ENCODE assay signal across 22 mouse cellular contexts in the genomic region with DNA sequence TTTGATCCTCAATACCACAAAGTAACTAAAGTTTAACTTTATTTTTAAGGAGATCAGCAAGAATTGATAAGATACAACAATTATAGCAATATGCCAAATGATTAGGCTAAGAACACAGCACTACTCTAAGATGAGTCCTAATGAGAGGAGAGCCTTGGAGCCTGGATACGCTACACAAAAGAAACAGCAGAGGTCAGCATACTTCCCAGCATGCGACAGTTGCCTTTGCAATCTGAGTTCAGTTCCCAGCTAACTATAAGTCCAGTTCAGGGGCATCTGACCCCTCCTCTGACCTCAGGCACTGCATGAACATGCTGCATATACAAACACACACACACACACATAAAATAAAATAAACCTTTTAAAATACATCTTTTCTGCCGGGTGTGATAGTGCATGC. TPM values are rescaled to one million over a fixed set of nuclear protein-coding genes. Genes with fewer than 3 reads are reported as not detected.
DNase-seq lines count a peak whose midpoint lies in the region; ATAC-seq and TF ChIP-seq lines count a peak whose summit lies in the region.
"Had no signal": no experiment of that assay in that cellular context is flagged by ENCODE, and none has a peak within 500 bp of the region (broad histone marks: within the 10 kb centered on the region; RNA-seq: fewer than 3 reads in every experiment).

No protein-coding gene starts in this region.

- H3K9me3 ChIP-seq in hindbrain, embryonic 11.5 days (ENCODE audit: control insufficient read depth, low read length), result no peaks in the 10 kb centered on the region
- no peaks in the 10 kb centered on the region for H3K9me3 ChIP-seq in hindbrain, embryonic 10.5 days
- H3K9me3 ChIP-seq in liver, postnatal 0 days (ENCODE audit: low read length), result no peaks in the 10 kb centered on the region
- H3K9me3 ChIP-seq in liver, embryonic 12.5 days (replicated peaks), result no peaks in the 10 kb centered on the region
- H3K9me3 ChIP-seq in MEL (replicated peaks; ENCODE audit: insufficient read depth, low read length), result no peaks in the 10 kb centered on the region
- H3K9me3 ChIP-seq: forebrain, embryonic 12.5 days; heart, embryonic 15.5 days; hindbrain, embryonic 13.5 days; megakaryocyte, embryonic 14.5 days had no signal

- peak; percentile 5 for DNase-seq in hindbrain, embryonic 11.5 days (ENCODE audit: low spot score)
- DNase-seq in hindbrain, embryonic 10.5 days (ENCODE audit: low spot score), result no peak
- no peak for DNase-seq in liver, postnatal 0 days
- DNase-seq in MEL (ENCODE audit: low read depth, low spot score), result peak; percentile 41
- DNase-seq in adrenal gland, postnatal 10 days, result no peak
- DNase-seq: cerebellum, adult 9-10 months; gastrocnemius, postnatal 25 days; kidney, adult 8-10 months; kidney, postnatal 4 days; lung, postnatal 10 days; right cerebral cortex, postnatal 25 days; thymus, postnatal 25 days had no signal

- H3K79me2 ChIP-seq in C2C12 (ENCODE audit: control insufficient read depth, insufficient read depth) (peaks cover 13% of the 10 kb centered on the region), MEL (ENCODE audit: control insufficient read depth, insufficient read depth, low read length, poor library complexity) (peaks cover 8% of the 10 kb centered on the region)

- no peak for ATAC-seq in hindbrain, embryonic 11.5 days (ENCODE audit: low FRiP score)
- ATAC-seq in liver, postnatal 0 days, result no peak
- ATAC-seq in liver, embryonic 12.5 days, result no peak
- ATAC-seq: midbrain, embryonic 16.5 days had no signal

- H3K36me3 ChIP-seq in hindbrain, embryonic 11.5 days (ENCODE audit: control insufficient read depth, insufficient read depth, low read length), result no peaks in the 10 kb centered on the region
- H3K36me3 ChIP-seq in hindbrain, embryonic 10.5 days, result no peaks in the 10 kb centered on the region
- no peaks in the 10 kb centered on the region for H3K36me3 ChIP-seq in liver, postnatal 0 days (replicated peaks; ENCODE audit: insufficient read depth, low read length)
- H3K36me3 ChIP-seq in liver, embryonic 12.5 days, result no peaks in the 10 kb centered on the region
- H3K36me3 ChIP-seq in C2C12 (ENCODE audit: control insufficient read depth, insufficient read depth), result no peaks in the 10 kb centered on the region
- H3K36me3 ChIP-seq in MEL (ENCODE audit: control insufficient read depth in 1 of 2, insufficient read depth in 2 of 2, low read length in 2 of 2), result peaks cover 0 to 16% of the 10 kb centered on the region in 2 experiments; a peak in 2 of 4 replicates
- H3K36me3 ChIP-seq: forebrain, embryonic 12.5 days; heart, embryonic 15.5 days; hindbrain, embryonic 13.5 days had no signal

- peak; percentile 54 for TF ChIP-seq CTCF in liver, postnatal 0 days (IDR thresholded peaks at IDR 0.05; ENCODE audit: low read depth)
- TF ChIP-seq CTCF in C2C12 (IDR thresholded peaks at IDR 0.05; ENCODE audit: control insufficient read depth, insufficient read depth, insufficient read length) (peak; percentile 17), MEL (IDR thresholded peaks at IDR 0.05 in 2 of 3, conservative IDR thresholded peaks at IDR 0.05 in 1 of 3; ENCODE audit: control insufficient read depth in 1 of 3, insufficient read depth in 1 of 3, low read depth in 2 of 3, low read length in 3 of 3, poor library complexity in 1 of 3, severe bottlenecking in 1 of 3) (peak; percentile 18 to 44 (median 19); a peak in 5 of 6 replicates)

- H3K4me2 ChIP-seq in hindbrain, embryonic 11.5 days (replicated peaks; ENCODE audit: low read depth, low read length), result no peak overlapping the region
- no peak overlapping the region for H3K4me2 ChIP-seq in liver, postnatal 0 days (ENCODE audit: low read depth, low read length)
- H3K4me2 ChIP-seq in liver, embryonic 12.5 days, result no peak overlapping the region
- H3K4me2 ChIP-seq: forebrain, embryonic 12.5 days; heart, embryonic 15.5 days; hindbrain, embryonic 13.5 days had no signal

- H3K27ac ChIP-seq in hindbrain, embryonic 11.5 days (ENCODE audit: low read depth, low read length), result no peak overlapping the region
- no peak overlapping the region for H3K27ac ChIP-seq in hindbrain, embryonic 10.5 days
- no peak overlapping the region for H3K27ac ChIP-seq in liver, postnatal 0 days (ENCODE audit: low read depth)
- H3K27ac ChIP-seq in liver, embryonic 12.5 days, result no peak overlapping the region
- no peak overlapping the region for H3K27ac ChIP-seq in MEL (ENCODE audit: control insufficient read depth, low read depth, low read length)
- H3K27ac ChIP-seq: forebrain, embryonic 12.5 days; heart, embryonic 15.5 days; hindbrain, embryonic 13.5 days had no signal

- no peak overlapping the region for H3K4me3 ChIP-seq in hindbrain, embryonic 11.5 days (ENCODE audit: low read depth, low read length)
- no peak overlapping the region for H3K4me3 ChIP-seq in hindbrain, embryonic 10.5 days
- no peak overlapping the region for H3K4me3 ChIP-seq in liver, postnatal 0 days (ENCODE audit: low read depth, low read length)
- no peak overlapping the region for H3K4me3 ChIP-seq in liver, embryonic 12.5 days
- H3K4me3 ChIP-seq in C2C12 (ENCODE audit: insufficient read depth, poor library complexity, severe bottlenecking), result no peak overlapping the region
- no peak overlapping the region for H3K4me3 ChIP-seq in MEL (ENCODE audit: control insufficient read depth in 1 of 2, insufficient read depth in 1 of 2, low read depth in 2 of 2, low read length in 2 of 2)
- H3K4me3 ChIP-seq: forebrain, embryonic 12.5 days; heart, embryonic 15.5 days; hindbrain, embryonic 13.5 days; megakaryocyte, embryonic 14.5 days had no signal

- TF ChIP-seq RAD21 in MEL (IDR thresholded peaks at IDR 0.05; ENCODE audit: low read depth, low read length), result peak; percentile 8

- no peaks in the 10 kb centered on the region for H3K4me1 ChIP-seq in hindbrain, embryonic 11.5 days (replicated peaks; ENCODE audit: control insufficient read depth, insufficient read depth, low read length)
- H3K4me1 ChIP-seq in hindbrain, embryonic 10.5 days (replicated peaks), result peaks cover 9% of the 10 kb centered on the region
- H3K4me1 ChIP-seq in liver, postnatal 0 days (ENCODE audit: insufficient read depth), result peaks cover 6% of the 10 kb centered on the region
- peaks cover 10% of the 10 kb centered on the region for H3K4me1 ChIP-seq in liver, embryonic 12.5 days
- H3K4me1 ChIP-seq in MEL (ENCODE audit: control insufficient read depth in 1 of 2, insufficient read depth in 2 of 2, low read length in 2 of 2), result peaks cover 2 to 17% of the 10 kb centered on the region in 2 experiments

- no peak for TF ChIP-seq EP300 in liver, postnatal 0 days (IDR thresholded peaks at IDR 0.05; ENCODE audit: low read depth)
- TF ChIP-seq EP300 in MEL (IDR thresholded peaks at IDR 0.05; ENCODE audit: low read depth in 1 of 2, low read length in 2 of 2), result no peak

- H3K79me3 ChIP-seq in C2C12 (ENCODE audit: low read depth), result peaks cover 5% of the 10 kb centered on the region

- 26% methylated on average over 3 of the region's 3 CpGs for WGBS in hindbrain, embryonic 11.5 days
- WGBS in hindbrain, embryonic 10.5 days, result 31% methylated on average over 3 of the region's 3 CpGs
- 45% methylated on average over 3 of the region's 3 CpGs for WGBS in liver, postnatal 0 days (ENCODE audit: insufficient replicate concordance)
- WGBS in liver, embryonic 12.5 days (ENCODE audit: insufficient replicate concordance), result 49% methylated on average over 3 of the region's 3 CpGs

- no peak overlapping the region for H3ac ChIP-seq in C2C12 (ENCODE audit: control insufficient read depth, insufficient read length, low read depth)

- TF ChIP-seq POLR2A in MEL (IDR thresholded peaks at IDR 0.05; ENCODE audit: control insufficient read depth in 1 of 2, insufficient read depth in 1 of 2, low read depth in 1 of 2, low read length in 2 of 2, poor library complexity in 1 of 2), result no peak

- no peak overlapping the region for H3K9ac ChIP-seq in hindbrain, embryonic 11.5 days (ENCODE audit: low read depth, low read length)
- H3K9ac ChIP-seq in liver, postnatal 0 days (replicated peaks), result no peak overlapping the region
- H3K9ac ChIP-seq in liver, embryonic 12.5 days, result no peak overlapping the region
- H3K9ac ChIP-seq in MEL (ENCODE audit: control insufficient read depth, low read depth, low read length, poor library complexity, severe bottlenecking), result no peak overlapping the region
- H3K9ac ChIP-seq: forebrain, embryonic 12.5 days; heart, embryonic 15.5 days; hindbrain, embryonic 13.5 days had no signal

- H3K27me3 ChIP-seq in hindbrain, embryonic 11.5 days (ENCODE audit: control insufficient read depth, insufficient read depth, low read length), result no peaks in the 10 kb centered on the region
- no peaks in the 10 kb centered on the region for H3K27me3 ChIP-seq in hindbrain, embryonic 10.5 days (ENCODE audit: insufficient read depth, poor library complexity, severe bottlenecking)
- no peaks in the 10 kb centered on the region for H3K27me3 ChIP-seq in liver, postnatal 0 days (ENCODE audit: insufficient read depth, low read length)
- no peaks in the 10 kb centered on the region for H3K27me3 ChIP-seq in liver, embryonic 12.5 days (replicated peaks)
- H3K27me3 ChIP-seq in C2C12 (ENCODE audit: control insufficient read depth, insufficient read depth, insufficient read length) (no peaks in the 10 kb centered on the region), MEL (ENCODE audit: control insufficient read depth in 1 of 2, insufficient read depth in 2 of 2, low read length in 2 of 2) (no peaks in the 10 kb centered on the region)
- H3K27me3 ChIP-seq: forebrain, embryonic 12.5 days; heart, embryonic 15.5 days; hindbrain, embryonic 13.5 days; megakaryocyte, embryonic 14.5 days had no signal

RNA-seq across cellular contexts. Expression of gene Usp54, which starts 4.7 kb away (rescaled TPM):
- polyA plus RNA-seq in hindbrain, embryonic 11.5 days (2014; fragmentation: Nextera tagmentation; extraction: Ambion mirVana), result 9.9 and 12.1 TPM in 2 replicates
- polyA plus RNA-seq in hindbrain, embryonic 10.5 days (2016; fragmentation: Nextera tagmentation; extraction: Ambion mirVana), result 12.7 and 14.0 TPM in 2 replicates
- polyA plus RNA-seq in liver, postnatal 0 days (2015; fragmentation: Nextera tagmentation; extraction: Ambion mirVana), result 0.44 and 0.58 TPM in 2 replicates
- polyA plus RNA-seq in liver, embryonic 12.5 days (2016; fragmentation: Nextera tagmentation; extraction: Ambion mirVana), result 2.2 and 2.3 TPM in 2 replicates
- polyA plus RNA-seq in C2C12 (2012; fragmentation: generic; extraction: Trizol) (3.3 TPM), MEL (2012; ENCODE audit: insufficient read depth in 1 of 2, insufficient read length in 2 of 2, low read depth in 1 of 2, low replicate concordance in 2 of 2, missing spikeins in 1 of 2) (1 to 10 TPM in 1 of 2 experiments, not detected in 1; 2.6 TPM)
- total RNA-seq in MEL (2012; rRNA removed), result 1.2 and 1.5 TPM in 2 replicates
- 10 to 100 TPM; 12.6 to 13.1 TPM for total RNA-seq in adrenal gland, postnatal 10 days (2021)

RNA-seq across cellular contexts. Expression of gene Myoz1, which starts 10.8 kb away (rescaled TPM):
- polyA plus RNA-seq in hindbrain, embryonic 11.5 days (2014; fragmentation: Nextera tagmentation; extraction: Ambion mirVana), result 0.28 TPM in 1 of 2 replicates, not detected in the other
- 0.27 and 0.51 TPM in 2 replicates for polyA plus RNA-seq in hindbrain, embryonic 10.5 days (2016; fragmentation: Nextera tagmentation; extraction: Ambion mirVana)
- 0.41 and 8.8 TPM in 2 replicates for polyA plus RNA-seq in liver, postnatal 0 days (2015; fragmentation: Nextera tagmentation; extraction: Ambion mirVana)
- polyA plus RNA-seq in liver, embryonic 12.5 days (2016; fragmentation: Nextera tagmentation; extraction: Ambion mirVana), result 0.38 TPM in 1 of 2 replicates, not detected in the other
- polyA plus RNA-seq in C2C12 (2012; fragmentation: generic; extraction: Trizol) (0.50 TPM), MEL (2012; ENCODE audit: insufficient read depth in 1 of 2, insufficient read length in 2 of 2, low read depth in 1 of 2, low replicate concordance in 2 of 2, missing spikeins in 1 of 2) (under 1 TPM in 1 of 2 experiments, not detected in 1; 0.15 TPM)
- 0.15 TPM in 1 of 2 replicates, not detected in the other for total RNA-seq in MEL (2012; rRNA removed)
- 10 to 100 TPM; 27.5 to 61.9 TPM for total RNA-seq in adrenal gland, postnatal 10 days (2021)
- total RNA-seq: layer of hippocampus, postnatal 25 days; left cerebral cortex, postnatal 36 days had no signal
- polyA plus RNA-seq: forebrain, embryonic 12.5 days; liver, adult 2 months had no signal

RNA-seq across cellular contexts. Expression of gene Synpo2l, which starts 22.6 kb away (rescaled TPM):
- polyA plus RNA-seq in hindbrain, embryonic 11.5 days (2014; fragmentation: Nextera tagmentation; extraction: Ambion mirVana), result 0.48 and 1.0 TPM in 2 replicates
- 0.21 and 0.46 TPM in 2 replicates for polyA plus RNA-seq in hindbrain, embryonic 10.5 days (2016; fragmentation: Nextera tagmentation; extraction: Ambion mirVana)
- polyA plus RNA-seq in liver, postnatal 0 days (2015; fragmentation: Nextera tagmentation; extraction: Ambion mirVana), result 0.05 and 0.38 TPM in 2 replicates
- 0.25 and 0.54 TPM in 2 replicates for polyA plus RNA-seq in liver, embryonic 12.5 days (2016; fragmentation: Nextera tagmentation; extraction: Ambion mirVana)
- polyA plus RNA-seq in C2C12 (2012; fragmentation: generic; extraction: Trizol), result 42.3 TPM
- total RNA-seq in MEL (2012; rRNA removed), result 0.04 TPM in 1 of 2 replicates, not detected in the other
- under 1 TPM in 1 of 2 experiments, not detected in 1; 0.06 TPM for polyA plus RNA-seq in MEL (2012; ENCODE audit: insufficient read depth in 1 of 2, insufficient read length in 2 of 2, low read depth in 1 of 2, low replicate concordance in 2 of 2, missing spikeins in 1 of 2)
- total RNA-seq in adrenal gland, postnatal 10 days (2021), result 10 to 100 TPM in 1 of 2 experiments, 1 to 10 TPM in 1; 5.8 to 14.5 TPM

RNA-seq across cellular contexts. Expression of gene Sec24c, which starts 28.6 kb away (rescaled TPM):
- 76.6 and 79.0 TPM in 2 replicates for polyA plus RNA-seq in hindbrain, embryonic 11.5 days (2014; fragmentation: Nextera tagmentation; extraction: Ambion mirVana)
- polyA plus RNA-seq in hindbrain, embryonic 10.5 days (2016; fragmentation: Nextera tagmentation; extraction: Ambion mirVana), result 111 and 112 TPM in 2 replicates
- 30.8 and 31.3 TPM in 2 replicates for polyA plus RNA-seq in liver, postnatal 0 days (2015; fragmentation: Nextera tagmentation; extraction: Ambion mirVana)
- polyA plus RNA-seq in liver, embryonic 12.5 days (2016; fragmentation: Nextera tagmentation; extraction: Ambion mirVana), result 51.9 and 54.6 TPM in 2 replicates
- 63.4 TPM for polyA plus RNA-seq in C2C12 (2012; fragmentation: generic; extraction: Trizol)
- total RNA-seq in MEL (2012; rRNA removed), result 68.5 and 83.9 TPM in 2 replicates
- 100 to 1,000 TPM; 121 to 263 TPM for polyA plus RNA-seq in MEL (2012; ENCODE audit: insufficient read depth in 1 of 2, insufficient read length in 2 of 2, low read depth in 1 of 2, low replicate concordance in 2 of 2, missing spikeins in 1 of 2)
- 100 to 1,000 TPM; 120 to 130 TPM for total RNA-seq in adrenal gland, postnatal 10 days (2021)

RNA-seq across cellular contexts. Expression of gene Fut11, which starts 49.2 kb away (rescaled TPM):
- 16.7 and 22.9 TPM in 2 replicates for polyA plus RNA-seq in hindbrain, embryonic 11.5 days (2014; fragmentation: Nextera tagmentation; extraction: Ambion mirVana)
- 20.1 and 20.7 TPM in 2 replicates for polyA plus RNA-seq in hindbrain, embryonic 10.5 days (2016; fragmentation: Nextera tagmentation; extraction: Ambion mirVana)
- 4.4 and 5.1 TPM in 2 replicates for polyA plus RNA-seq in liver, postnatal 0 days (2015; fragmentation: Nextera tagmentation; extraction: Ambion mirVana)
- 10.2 and 11.5 TPM in 2 replicates for polyA plus RNA-seq in liver, embryonic 12.5 days (2016; fragmentation: Nextera tagmentation; extraction: Ambion mirVana)
- 6.3 TPM for polyA plus RNA-seq in C2C12 (2012; fragmentation: generic; extraction: Trizol)
- total RNA-seq in MEL (2012; rRNA removed), result 0.49 and 0.69 TPM in 2 replicates
- 1 to 10 TPM in 1 of 2 experiments, not detected in 1; 1.8 TPM for polyA plus RNA-seq in MEL (2012; ENCODE audit: insufficient read depth in 1 of 2, insufficient read length in 2 of 2, low read depth in 1 of 2, low replicate concordance in 2 of 2, missing spikeins in 1 of 2)
- total RNA-seq in adrenal gland, postnatal 10 days (2021), result 10 to 100 TPM; 16.3 to 18.6 TPM

Comparison
In these comparisons a context has a peak if more than half of its experiments do, and no peak if none do; other contexts are left out.
1. DNase-seq: peak in hindbrain, embryonic 11.5 days (single experiment) and MEL (single experiment); none in hindbrain, embryonic 10.5 days (single experiment), liver, postnatal 0 days (single experiment) and adrenal gland, postnatal 10 days (single experiment).
2. RNA of gene Synpo2l, which starts 22.6 kb away (polyA plus RNA-seq): 42.3 TPM in C2C12 (single experiment); 0.48 to 1.0 TPM in hindbrain, embryonic 11.5 days, 0.21 to 0.46 TPM in hindbrain, embryonic 10.5 days, 0.25 to 0.54 TPM in liver, embryonic 12.5 days, 0.06 TPM in MEL and 0.05 to 0.38 TPM in liver, postnatal 0 days; every median in the first group is over 10 times any median in the second.
3. Peak in every context shown above with its lines, with median percentiles within 50 percentile points of each other: CTCF ChIP-seq.